Mouse (Mus musculus) bone marrow, adult 2 months (tissue): ENCODE results near the gene Mical3.

Experiments used
- CTCF ChIP-seq: fragments of 200-500 bp; IDR thresholded peaks from 2 replicates; pipeline ENCODE4 v1.5.1; 2011; ENCODE audit warnings: low read length, control low read depth; ENCODE audit not compliant: control insufficient read depth, insufficient read depth
- POLR2A ChIP-seq: fragments of 200-500 bp; IDR thresholded peaks from 2 replicates; pipeline ENCODE4 v1.6.1; 2011; ENCODE audit warnings: low read depth, mild to moderate bottlenecking, control low read depth, low read length, borderline replicate concordance; ENCODE audit not compliant: control insufficient read depth

DNA sequence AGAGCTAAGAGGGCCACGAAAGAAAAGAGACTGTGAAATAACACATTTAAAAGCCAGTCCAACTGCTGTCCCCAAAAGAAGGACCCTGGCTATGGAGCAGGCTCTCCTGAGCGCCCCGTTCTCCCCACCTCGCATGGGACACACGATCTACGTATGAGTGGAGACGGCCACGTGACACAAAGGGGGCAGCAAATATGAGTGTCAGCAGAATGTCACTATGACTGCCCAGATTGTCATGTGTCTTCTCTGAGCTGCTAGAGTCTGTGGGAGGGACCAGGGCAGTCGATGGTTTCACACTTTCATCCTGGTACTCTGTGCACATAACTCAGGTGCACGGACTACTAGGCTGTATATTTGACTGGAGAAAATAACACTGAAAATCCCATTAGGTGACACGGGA lies 40.0 kb downstream of the Mical3 start:
- TF ChIP-seq CTCF (no peak), POLR2A (no peak)
